29 mouse cellular contexts compared by ENCODE assay signal in genomic region chr13:23018158-23018557, GRCm38 (mm10). TPM values are rescaled to one million over a fixed set of nuclear protein-coding genes. Genes with fewer than 3 reads are reported as not detected.
"Had no signal": no experiment of that assay in that cellular context is flagged by ENCODE, and none has a peak within 500 bp of the region (broad histone marks: within the 10 kb centered on the region; RNA-seq: fewer than 3 reads in every experiment).

No protein-coding gene starts in this region.

- H3K9ac ChIP-seq: limb, embryonic 13.5 days; liver, embryonic 12.5 days; liver, embryonic 15.5 days; lung, embryonic 15.5 days; midbrain, embryonic 15.5 days; neural tube, embryonic 12.5 days; neural tube, embryonic 15.5 days had no signal

- H3K4me2 ChIP-seq: limb, embryonic 13.5 days; liver, embryonic 12.5 days; liver, embryonic 15.5 days; lung, embryonic 15.5 days; midbrain, embryonic 11.5 days; midbrain, embryonic 15.5 days; neural tube, embryonic 12.5 days; neural tube, embryonic 15.5 days had no signal

- H3K9me3 ChIP-seq: limb, embryonic 10.5 days; limb, embryonic 13.5 days; liver, embryonic 12.5 days; liver, embryonic 15.5 days; lung, embryonic 15.5 days; midbrain, embryonic 15.5 days; neural tube, embryonic 12.5 days; neural tube, embryonic 15.5 days had no signal

- ATAC-seq: liver, embryonic 12.5 days; midbrain, embryonic 15.5 days had no signal

- H3K27me3 ChIP-seq: limb, embryonic 13.5 days; liver, embryonic 12.5 days; liver, embryonic 15.5 days; lung, embryonic 15.5 days; megakaryocyte, embryonic 14.5 days; midbrain, embryonic 15.5 days; neural tube, embryonic 12.5 days; neural tube, embryonic 15.5 days had no signal

- DNase-seq: kidney, adult 9 months; kidney, postnatal 14 days; kidney, postnatal 4 days; liver; lung, adult 18-20 months; lung, postnatal 10 days; lung, postnatal 36 days; right cerebral cortex, adult 18-20 months; right cerebral cortex, postnatal 14 days; right cerebral cortex, postnatal 4 days; thymus, adult 2 months; thymus, postnatal 25 days had no signal

- H3K27ac ChIP-seq: limb, embryonic 10.5 days; limb, embryonic 13.5 days; liver, embryonic 12.5 days; liver, embryonic 15.5 days; lung, embryonic 15.5 days; midbrain, embryonic 15.5 days; neural tube, embryonic 12.5 days; neural tube, embryonic 15.5 days; stomach, postnatal 0 days had no signal

- H3K4me1 ChIP-seq: limb, embryonic 10.5 days; limb, embryonic 13.5 days; liver, embryonic 12.5 days; liver, embryonic 15.5 days; lung, embryonic 15.5 days; megakaryocyte, embryonic 14.5 days; midbrain, embryonic 15.5 days; neural tube, embryonic 12.5 days; neural tube, embryonic 15.5 days had no signal

- H3K36me3 ChIP-seq: limb, embryonic 10.5 days; limb, embryonic 13.5 days; liver, embryonic 12.5 days; liver, embryonic 15.5 days; lung, embryonic 15.5 days; midbrain, embryonic 15.5 days; neural tube, embryonic 12.5 days; neural tube, embryonic 15.5 days had no signal

- H3K4me3 ChIP-seq: limb, embryonic 10.5 days; limb, embryonic 13.5 days; liver, embryonic 12.5 days; liver, embryonic 15.5 days; lung, embryonic 15.5 days; megakaryocyte, embryonic 14.5 days; midbrain, embryonic 15.5 days; neural tube, embryonic 12.5 days; neural tube, embryonic 15.5 days had no signal

RNA-seq across cellular contexts. Expression of gene Vmn1r213, which starts 10.7 kb away (rescaled TPM):
- total RNA-seq: layer of hippocampus, adult 18-20 months; layer of hippocampus, postnatal 25 days; left cerebral cortex, adult 18-20 months; left cerebral cortex, postnatal 25 days had no signal
- polyA plus RNA-seq: kidney, embryonic 16.5 days; limb, embryonic 10.5 days; limb, embryonic 13.5 days; liver, embryonic 12.5 days; liver, embryonic 15.5 days; lung, embryonic 15.5 days; midbrain, embryonic 11.5 days; midbrain, embryonic 15.5 days; neural tube, embryonic 12.5 days; neural tube, embryonic 15.5 days; stomach, embryonic 14.5 days; stomach, postnatal 0 days; thymus, adult 2 months had no signal

RNA-seq across cellular contexts. Expression of gene Vmn1r214, which starts 12.1 kb away (rescaled TPM):
- total RNA-seq: layer of hippocampus, adult 18-20 months; layer of hippocampus, postnatal 25 days; left cerebral cortex, adult 18-20 months; left cerebral cortex, postnatal 25 days had no signal
- polyA plus RNA-seq: kidney, embryonic 16.5 days; limb, embryonic 10.5 days; limb, embryonic 13.5 days; liver, embryonic 12.5 days; liver, embryonic 15.5 days; lung, embryonic 15.5 days; midbrain, embryonic 11.5 days; midbrain, embryonic 15.5 days; neural tube, embryonic 12.5 days; neural tube, embryonic 15.5 days; stomach, embryonic 14.5 days; stomach, postnatal 0 days; thymus, adult 2 months had no signal

RNA-seq across cellular contexts. Expression of gene Vmn1r215, which starts 49.7 kb away (rescaled TPM):
- total RNA-seq: layer of hippocampus, adult 18-20 months; layer of hippocampus, postnatal 25 days; left cerebral cortex, adult 18-20 months; left cerebral cortex, postnatal 25 days had no signal
- polyA plus RNA-seq: kidney, embryonic 16.5 days; limb, embryonic 10.5 days; limb, embryonic 13.5 days; liver, embryonic 12.5 days; liver, embryonic 15.5 days; lung, embryonic 15.5 days; midbrain, embryonic 11.5 days; midbrain, embryonic 15.5 days; neural tube, embryonic 12.5 days; neural tube, embryonic 15.5 days; stomach, embryonic 14.5 days; stomach, postnatal 0 days; thymus, adult 2 months had no signal
